ENCODE assay signal across 24 mouse cellular contexts in genomic region chr12:7918967-7919708, GRCm38 (mm10). TPM values are rescaled to one million over a fixed set of nuclear protein-coding genes. Genes with fewer than 3 reads are reported as not detected.
DNase-seq lines count a peak whose midpoint lies in the region; ATAC-seq and TF ChIP-seq lines count a peak whose summit lies in the region.
"Had no signal": no experiment of that assay in that cellular context is flagged by ENCODE, and none has a peak within 500 bp of the region (broad histone marks: within the 10 kb centered on the region; RNA-seq: fewer than 3 reads in every experiment).

No protein-coding gene starts in this region.

- H3K4me1 ChIP-seq in heart, embryonic 12.5 days (replicated peaks), result peaks cover 7% of the 10 kb centered on the region; the same call in 1 of the 2 replicates
- no peaks in the 10 kb centered on the region for H3K4me1 ChIP-seq in heart, adult 2 months (ENCODE audit: control insufficient read depth, insufficient read depth, low read length)
- H3K4me1 ChIP-seq in liver, embryonic 16.5 days (ENCODE audit: control insufficient read depth, low read depth, low read length), result no peaks in the 10 kb centered on the region
- no peaks in the 10 kb centered on the region for H3K4me1 ChIP-seq in intestine, postnatal 0 days (replicated peaks; ENCODE audit: control insufficient read depth, insufficient read depth, low read length)
- no peaks in the 10 kb centered on the region for H3K4me1 ChIP-seq in stomach, postnatal 0 days (replicated peaks; ENCODE audit: control insufficient read depth, insufficient read depth)
- H3K4me1 ChIP-seq in thymus, adult 2 months (replicated peaks; ENCODE audit: control insufficient read depth, insufficient read depth, low read length), result no peaks in the 10 kb centered on the region
- H3K4me1 ChIP-seq: embryonic facial prominence, embryonic 10.5 days; forebrain, embryonic 13.5 days; liver, embryonic 13.5 days; midbrain, embryonic 10.5 days had no signal

- no peaks in the 10 kb centered on the region for H3K79me2 ChIP-seq in heart, adult 2 months (replicated peaks; ENCODE audit: control insufficient read depth, insufficient read depth, low read length)

- TF ChIP-seq EP300 in heart, adult 2 months (IDR thresholded peaks at IDR 0.05; ENCODE audit: insufficient read depth, low read depth, low read length), result no peak
- TF ChIP-seq EP300 in stomach, postnatal 0 days (optimal IDR thresholded peaks at IDR 0.05), result no peak

- WGBS in heart, embryonic 12.5 days, result 57% methylated on average over 4 of the region's 4 CpGs
- 53% methylated on average over 4 of the region's 4 CpGs for WGBS in heart, adult 2 months
- 60% methylated on average over 4 of the region's 4 CpGs for WGBS in liver, embryonic 16.5 days (ENCODE audit: insufficient replicate concordance)
- 37% methylated on average over 4 of the region's 4 CpGs for WGBS in intestine, postnatal 0 days
- WGBS in stomach, postnatal 0 days, result 56% methylated on average over 4 of the region's 4 CpGs
- WGBS in thymus, adult 2 months, result 96% methylated on average over 4 of the region's 4 CpGs

- intact Hi-C loops in heart, adult 2 months (cut with DNase I), result no loop called here

- H3K27ac ChIP-seq in heart, embryonic 12.5 days (ENCODE audit: poor library complexity, severe bottlenecking), result no peak overlapping the region
- no peak overlapping the region for H3K27ac ChIP-seq in heart, adult 2 months
- H3K27ac ChIP-seq in liver, embryonic 16.5 days (ENCODE audit: low read length), result peak overlapping the region; percentile 17; the same call in 1 of the 2 replicates
- peak overlapping the region; percentile 91 for H3K27ac ChIP-seq in intestine, postnatal 0 days (ENCODE audit: low read depth, low read length)
- H3K27ac ChIP-seq in stomach, postnatal 0 days (replicated peaks), result no peak overlapping the region
- no peak overlapping the region for H3K27ac ChIP-seq in thymus, adult 2 months (ENCODE audit: control insufficient read depth, insufficient read depth, low read length)
- H3K27ac ChIP-seq: embryonic facial prominence, embryonic 10.5 days; forebrain, embryonic 13.5 days; heart, embryonic 15.5 days; layer of hippocampus, adult 2 months; liver, embryonic 13.5 days; macrophage; midbrain, embryonic 10.5 days had no signal

- H3K36me3 ChIP-seq in heart, embryonic 12.5 days, result no peaks in the 10 kb centered on the region
- no peaks in the 10 kb centered on the region for H3K36me3 ChIP-seq in heart, adult 2 months (ENCODE audit: control insufficient read depth, insufficient read depth, low read length)
- H3K36me3 ChIP-seq in liver, embryonic 16.5 days (ENCODE audit: control insufficient read depth, insufficient read depth), result no peaks in the 10 kb centered on the region
- no peaks in the 10 kb centered on the region for H3K36me3 ChIP-seq in intestine, postnatal 0 days (ENCODE audit: control insufficient read depth, insufficient read depth)
- H3K36me3 ChIP-seq in stomach, postnatal 0 days (ENCODE audit: control insufficient read depth, insufficient read depth, low read length), result no peaks in the 10 kb centered on the region
- H3K36me3 ChIP-seq in thymus, adult 2 months (ENCODE audit: control insufficient read depth, insufficient read depth, low read length), result no peaks in the 10 kb centered on the region
- H3K36me3 ChIP-seq: embryonic facial prominence, embryonic 10.5 days; heart, embryonic 15.5 days; liver, embryonic 13.5 days; midbrain, embryonic 10.5 days had no signal

- no peak overlapping the region for H3K4me3 ChIP-seq in heart, embryonic 12.5 days
- no peak overlapping the region for H3K4me3 ChIP-seq in heart, adult 2 months
- H3K4me3 ChIP-seq in liver, embryonic 16.5 days (ENCODE audit: low read depth, low read length), result no peak overlapping the region
- no peak overlapping the region for H3K4me3 ChIP-seq in intestine, postnatal 0 days (ENCODE audit: low read depth, low read length)
- no peak overlapping the region for H3K4me3 ChIP-seq in stomach, postnatal 0 days (ENCODE audit: low read depth, low read length)
- no peak overlapping the region for H3K4me3 ChIP-seq in thymus, adult 2 months (ENCODE audit: control insufficient read depth, insufficient read depth, low read length)
- H3K4me3 ChIP-seq: embryonic facial prominence, embryonic 10.5 days; forebrain, embryonic 13.5 days; heart, embryonic 15.5 days; layer of hippocampus, adult 2 months; liver, embryonic 13.5 days; midbrain, embryonic 10.5 days had no signal

- TF ChIP-seq CTCF in heart, adult 2 months (IDR thresholded peaks at IDR 0.05), result no peak
- no peak for TF ChIP-seq CTCF in intestine, postnatal 0 days (IDR thresholded peaks at IDR 0.05; ENCODE audit: low read depth)
- TF ChIP-seq CTCF in stomach, postnatal 0 days (IDR thresholded peaks at IDR 0.05; ENCODE audit: low read depth), result no peak
- TF ChIP-seq CTCF in thymus, adult 2 months (IDR thresholded peaks at IDR 0.05; ENCODE audit: borderline replicate concordance, control insufficient read depth, extremely low read depth, insufficient read depth, low read length, poor library complexity), result no peak

- H3K4me2 ChIP-seq in heart, embryonic 12.5 days, result no peak overlapping the region
- no peak overlapping the region for H3K4me2 ChIP-seq in liver, embryonic 16.5 days (ENCODE audit: low read depth, low read length)
- H3K4me2 ChIP-seq in intestine, postnatal 0 days (replicated peaks; ENCODE audit: low read depth), result peak overlapping the region; percentile 18
- H3K4me2 ChIP-seq in stomach, postnatal 0 days (replicated peaks; ENCODE audit: low read depth), result no peak overlapping the region
- H3K4me2 ChIP-seq: forebrain, embryonic 13.5 days; heart, embryonic 15.5 days; liver, embryonic 13.5 days had no signal

- ATAC-seq in heart, embryonic 12.5 days (ENCODE audit: insufficient number of reproducible peaks, low FRiP score), result 0 out of 2 replicates have a peak, but pooled peaks have one; percentile 25
- ATAC-seq in liver, embryonic 16.5 days (ENCODE audit: low read depth), result no peak
- peak; percentile 73 for ATAC-seq in intestine, postnatal 0 days
- no peak; the same call in 1 of the 2 replicates for ATAC-seq in stomach, postnatal 0 days (ENCODE audit: low FRiP score, low TSS enrichment)
- ATAC-seq: forebrain, embryonic 13.5 days had no signal

- H3K27me3 ChIP-seq in heart, embryonic 12.5 days (replicated peaks), result no peaks in the 10 kb centered on the region
- no peaks in the 10 kb centered on the region for H3K27me3 ChIP-seq in heart, adult 2 months (ENCODE audit: control insufficient read depth, insufficient read depth, low read length)
- no peaks in the 10 kb centered on the region for H3K27me3 ChIP-seq in liver, embryonic 16.5 days (ENCODE audit: control insufficient read depth, insufficient read depth, low read depth, low read length)
- H3K27me3 ChIP-seq in intestine, postnatal 0 days (replicated peaks; ENCODE audit: control insufficient read depth, insufficient read depth, low read length), result no peaks in the 10 kb centered on the region
- no peaks in the 10 kb centered on the region for H3K27me3 ChIP-seq in stomach, postnatal 0 days (ENCODE audit: control insufficient read depth, insufficient read depth, low read length)
- H3K27me3 ChIP-seq in thymus, adult 2 months (ENCODE audit: control insufficient read depth, insufficient read depth, low read length), result no peaks in the 10 kb centered on the region
- H3K27me3 ChIP-seq: CH12.LX; forebrain, embryonic 13.5 days; heart, embryonic 15.5 days; liver, embryonic 13.5 days had no signal

- TF ChIP-seq POLR2A in heart, adult 2 months (IDR thresholded peaks at IDR 0.05; ENCODE audit: insufficient read depth, low read depth, low read length), result no peak
- no peak for TF ChIP-seq POLR2A in thymus, adult 2 months (IDR thresholded peaks at IDR 0.05; ENCODE audit: control insufficient read depth, extremely low read depth, insufficient read depth, low read length, poor library complexity)

- no peaks in the 10 kb centered on the region for H3K9me3 ChIP-seq in heart, embryonic 12.5 days (replicated peaks)
- no peaks in the 10 kb centered on the region for H3K9me3 ChIP-seq in liver, embryonic 16.5 days (replicated peaks; ENCODE audit: control insufficient read depth, low read length)
- H3K9me3 ChIP-seq in intestine, postnatal 0 days (ENCODE audit: control insufficient read depth), result no peaks in the 10 kb centered on the region
- no peaks in the 10 kb centered on the region for H3K9me3 ChIP-seq in stomach, postnatal 0 days (ENCODE audit: control insufficient read depth, low read length)
- H3K9me3 ChIP-seq: embryonic facial prominence, embryonic 10.5 days; forebrain, embryonic 13.5 days; heart, embryonic 15.5 days; liver, embryonic 13.5 days; midbrain, embryonic 10.5 days had no signal

- no peak for DNase-seq in heart, adult 2 months
- no peak for DNase-seq in liver
- peak; percentile 23 for DNase-seq in stomach, postnatal 0 days (ENCODE audit: low spot score)
- DNase-seq in thymus, adult 2 months, result no peak
- no peak for DNase-seq in cerebellum, adult 9-10 months
- DNase-seq: cerebellum, adult 8-10 months; gastrocnemius, postnatal 10 days; heart, adult 18-20 months; heart, postnatal 4 days; layer of hippocampus, postnatal 36 days; liver, embryonic 13.5 days; retina, postnatal 1 day; thymus, postnatal 4 days had no signal

- no peak overlapping the region for H3K9ac ChIP-seq in heart, embryonic 12.5 days
- H3K9ac ChIP-seq in heart, adult 2 months (ENCODE audit: low read depth, low read length), result no peak overlapping the region
- H3K9ac ChIP-seq in liver, embryonic 16.5 days (ENCODE audit: low read depth, low read length), result no peak overlapping the region
- no peak overlapping the region for H3K9ac ChIP-seq in intestine, postnatal 0 days (ENCODE audit: low read depth, low read length)
- no peak overlapping the region for H3K9ac ChIP-seq in stomach, postnatal 0 days (ENCODE audit: low read length)
- H3K9ac ChIP-seq: forebrain, embryonic 13.5 days; heart, embryonic 15.5 days; liver, embryonic 13.5 days had no signal

RNA-seq across cellular contexts. Expression of gene Apob, which starts 58.3 kb away (rescaled TPM):
- 0.62 and 2.3 TPM in 2 replicates for polyA plus RNA-seq in heart, embryonic 12.5 days (2016; fragmentation: Nextera tagmentation; extraction: Ambion mirVana)
- not detected for total RNA-seq in heart, adult 2 months (2021)
- polyA plus RNA-seq in heart, adult 2 months (2012; rRNA removed), result 0.08 and 0.50 TPM in 2 replicates
- 167 and 194 TPM in 2 replicates for polyA plus RNA-seq in liver, embryonic 16.5 days (2015; fragmentation: Nextera tagmentation; extraction: Ambion mirVana)
- 132 and 135 TPM in 2 replicates for polyA plus RNA-seq in intestine, postnatal 0 days (2015; fragmentation: Nextera tagmentation; extraction: Ambion mirVana)
- polyA plus RNA-seq in stomach, postnatal 0 days (2015; fragmentation: Nextera tagmentation; extraction: Ambion mirVana), result 1.3 and 1.6 TPM in 2 replicates
- polyA plus RNA-seq in thymus, adult 2 months (2012; rRNA removed), result 0.23 and 0.96 TPM in 2 replicates
- total RNA-seq: CH12.LX; heart, adult 18-20 months; layer of hippocampus, postnatal 36 days; MEL had no signal
- polyA plus RNA-seq: forebrain, embryonic 13.5 days; macrophage had no signal

Comparison
In these comparisons a context has a peak if more than half of its experiments do, and no peak if none do; other contexts are left out.
1. ATAC-seq: peak in heart, embryonic 12.5 days (single experiment) and intestine, postnatal 0 days (single experiment); none in liver, embryonic 16.5 days (single experiment) and stomach, postnatal 0 days (single experiment).
2. H3K27ac ChIP-seq: peak in liver, embryonic 16.5 days (single experiment) and intestine, postnatal 0 days (single experiment); none in heart, embryonic 12.5 days (single experiment), heart, adult 2 months (single experiment), stomach, postnatal 0 days (single experiment) and thymus, adult 2 months (single experiment).
3. RNA of gene Apob, which starts 58.3 kb away (polyA plus RNA-seq): 167 to 194 TPM in liver, embryonic 16.5 days and 132 to 135 TPM in intestine, postnatal 0 days; 0.62 to 2.3 TPM in heart, embryonic 12.5 days, 1.3 to 1.6 TPM in stomach, postnatal 0 days, 0.23 to 0.96 TPM in thymus, adult 2 months and 0.08 to 0.50 TPM in heart, adult 2 months; every median in the first group is over 10 times any median in the second.